Mouse (Mus musculus): ENCODE data around the gene Eefsec.

GRCm38 (mm10) chr6:88219094-88219493, 227.2 kb downstream of the Eefsec start:
- no peak for TF ChIP-seq CTCF (IDR thresholded peaks at IDR 0.05; ENCODE audit: low read depth)
- TF ChIP-seq EP300 (IDR thresholded peaks at IDR 0.05; ENCODE audit: low read depth): no peak
